Mouse (Mus musculus): ENCODE measurements around the gene Fgf15.
A peak's percentile ranks its signal among the peaks of the same experiment; 100 is the strongest.
"Not testable (repeated sequence)": the region's sequence is repeated elsewhere in the genome, so short reads cannot be mapped to it uniquely, and the experiment has no call there.

The Fgf15 gene

GRCm38 (mm10) chr7:144890661-144891060, 5.7 kb upstream of the Fgf15 start:
- not testable (repeated sequence) for DNase-seq (ENCODE audit: low read depth, low spot score)

- DNase-seq (ENCODE audit: low read depth, low spot score) = no peak
Observed at GRCm38 (mm10) chr7:144891863-144892262, 4.5 kb upstream of the Fgf15 start.

- DNase-seq (ENCODE audit: low read depth, low spot score) = no peak
Observed at GRCm38 (mm10) chr7:144892322-144892721, 4.0 kb upstream of the Fgf15 start.

- DNase-seq (ENCODE audit: low read depth, low spot score) = peak; percentile 26
Observed at GRCm38 (mm10) chr7:144894191-144894590, 2.1 kb upstream of the Fgf15 start.

- no peak for DNase-seq (ENCODE audit: low read depth, low spot score)
Observed at GRCm38 (mm10) chr7:144894706-144895105, 1.6 kb upstream of the Fgf15 start.

- no peak for DNase-seq (ENCODE audit: low read depth, low spot score)
Observed at GRCm38 (mm10) chr7:144895305-144896111, 823 bp upstream of the Fgf15 start.

- DNase-seq (ENCODE audit: low read depth, low spot score) = no peak
Observed at GRCm38 (mm10) chr7:144898506-144898905, 2.2 kb downstream of the Fgf15 start.

- not testable (repeated sequence) for DNase-seq (ENCODE audit: low read depth, low spot score)
Observed at GRCm38 (mm10) chr7:144905514-144905913, 9.2 kb downstream of the Fgf15 start.

GRCm38 (mm10) chr7:144906708-144907397, 10.5 kb downstream of the Fgf15 start:
- DNase-seq (ENCODE audit: low read depth, low spot score) = peak; percentile 21

GRCm38 (mm10) chr7:144907793-144908192, 11.5 kb downstream of the Fgf15 start:
- no peak for DNase-seq (ENCODE audit: low read depth, low spot score)

GRCm38 (mm10) chr7:144908705-144909104, 12.4 kb downstream of the Fgf15 start:
- no peak for DNase-seq (ENCODE audit: low read depth, low spot score)

- DNase-seq (ENCODE audit: low read depth, low spot score) = no peak
Observed at GRCm38 (mm10) chr7:144911121-144911520, 14.8 kb downstream of the Fgf15 start.

- no peak for DNase-seq (ENCODE audit: low read depth, low spot score)
Observed at GRCm38 (mm10) chr7:144912897-144913296, 16.6 kb downstream of the Fgf15 start.

GRCm38 (mm10) chr7:144914296-144914947, 18.1 kb downstream of the Fgf15 start:
- DNase-seq (ENCODE audit: low read depth, low spot score) = no peak

- DNase-seq (ENCODE audit: low read depth, low spot score) = peak; percentile 87
Observed at GRCm38 (mm10) chr7:144914948-144915750, 18.8 kb downstream of the Fgf15 start, which contains the start of gene LTO1. LTO1 (plus strand) TSS chr7:144915100.

GRCm38 (mm10) chr7:144918823-144919222, 22.5 kb downstream of the Fgf15 start:
- no peak for DNase-seq (ENCODE audit: low read depth, low spot score)

- DNase-seq (ENCODE audit: low read depth, low spot score) = no peak
Observed at GRCm38 (mm10) chr7:144927591-144927990, 31.3 kb downstream of the Fgf15 start.

GRCm38 (mm10) chr7:144928009-144928888, 31.9 kb downstream of the Fgf15 start:
- no peak for DNase-seq (ENCODE audit: low read depth, low spot score)

GRCm38 (mm10) chr7:144928889-144929210, 32.5 kb downstream of the Fgf15 start:
- no peak for DNase-seq (ENCODE audit: low read depth, low spot score)

GRCm38 (mm10) chr7:144929506-144929905, 33.2 kb downstream of the Fgf15 start:
- DNase-seq (ENCODE audit: low read depth, low spot score) = no peak

- DNase-seq (ENCODE audit: low read depth, low spot score) = no peak
Observed at GRCm38 (mm10) chr7:144929931-144930330, 33.6 kb downstream of the Fgf15 start.
